Mouse (Mus musculus) limb, embryonic 10.5 days (tissue): ENCODE results near the gene Atp6v1g1. TPM values are rescaled to one million over a fixed set of nuclear protein-coding genes. Genes with fewer than 3 reads are reported as not detected.

Source experiments
- polyA plus RNA-seq: library from polyadenylated mRNA; unstranded; fragments of >200 nt; fragmentation: Nextera tagmentation; extraction: Ambion mirVana; gene quantifications from 2 replicates; pipeline ENCODE4 v1.2.1, GENCODE M21; 2016

Atp6v1g1 gene
- polyA plus RNA-seq, 1 experiment from 2014 or later, result 239 TPM

Other genes starting within 250 kb of the Atp6v1g1 start
- gene Orm1, start 200.2 kb upstream of the Atp6v1g1 start, polyA plus RNA-seq, result not detected in 2 replicates
- not detected in 2 replicates for gene Orm3, start 188.6 kb upstream of the Atp6v1g1 start, polyA plus RNA-seq
- gene Orm2, start 182.3 kb upstream of the Atp6v1g1 start, polyA plus RNA-seq, result not detected in 2 replicates
- 12.3 and 17.2 TPM in 2 replicates for gene Akna, start 141.4 kb upstream of the Atp6v1g1 start, polyA plus RNA-seq
- gene Whrn, start 48.8 kb upstream of the Atp6v1g1 start, polyA plus RNA-seq, result 8.5 and 13.9 TPM in 2 replicates
- 12.7 and 14.4 TPM in 2 replicates for gene Tmem268, start 14.0 kb downstream of the Atp6v1g1 start, polyA plus RNA-seq
- gene Gm11213, start 60.5 kb downstream of the Atp6v1g1 start, polyA plus RNA-seq, result not detected in 2 replicates
- not detected in 2 replicates for gene Tex48, start 77.7 kb downstream of the Atp6v1g1 start, polyA plus RNA-seq
- not detected in 2 replicates for gene Gm11214, start 118.6 kb downstream of the Atp6v1g1 start, polyA plus RNA-seq
- not detected in 2 replicates for gene Tnfsf15, start 200.3 kb downstream of the Atp6v1g1 start, polyA plus RNA-seq